Mouse (Mus musculus) heart, embryonic 14.5 days (tissue): ENCODE measurements around the gene Btnl2. TPM values are rescaled to one million over a fixed set of nuclear protein-coding genes. Genes with fewer than 3 reads are reported as not detected.
A peak's percentile ranks its signal among the peaks of the same experiment; 100 is the strongest.

Experiments
- ATAC-seq: fragments of 200-750 bp; cut with Nextera tagmentation; 2 replicates; pipeline ENCODE4 v1.8.0; 2017; ENCODE audit warnings: low read depth, moderate TSS enrichment; ENCODE audit not compliant: insufficient number of reproducible peaks, insufficient read depth, low FRiP score
- H3K27ac ChIP-seq, 2 experiments: fragments of 200-500 bp in 1 of 2; fragments of 300-500 bp in 1 of 2; sonication (generic) in 1 of 2; replicated peaks in 1 of 2; 2 replicates each; pipeline ENCODE4 v1.5.1; 2012 to 2014; ENCODE audit warnings: low read depth in 2 of 2, low read length in 2 of 2, control low read depth in 1 of 2, mild to moderate bottlenecking in 1 of 2, mixed read lengths in 1 of 2; ENCODE audit not compliant: control insufficient read depth in 1 of 2, insufficient read depth in 1 of 2
- H3K27me3 ChIP-seq: fragments of 300-500 bp; sonication (generic); 2 replicates; pipeline ENCODE4 v1.6.1; 2014; ENCODE audit warnings: mild to moderate bottlenecking, low read length, control low read depth; ENCODE audit not compliant: control insufficient read depth, insufficient read depth
- H3K36me3 ChIP-seq: fragments of 300-500 bp; sonication (generic); 2 replicates; pipeline ENCODE4 v1.6.1; 2014; ENCODE audit warnings: mild to moderate bottlenecking, control low read depth, low read length, mixed read lengths; ENCODE audit not compliant: control insufficient read depth, insufficient read depth
- H3K4me1 ChIP-seq, 2 experiments: fragments of 200-500 bp in 1 of 2; fragments of 300-500 bp in 1 of 2; sonication (generic) in 1 of 2; 2 replicates each; pipeline ENCODE4 v1.6.1; 2012 to 2014; ENCODE audit warnings: low read length in 2 of 2, control low read depth in 1 of 2, mixed read lengths in 1 of 2; ENCODE audit not compliant: control insufficient read depth in 2 of 2, insufficient read depth in 2 of 2
- H3K4me2 ChIP-seq: fragments of 300-500 bp; sonication (generic); 2 replicates; pipeline ENCODE4 v1.6.1; 2014; ENCODE audit warnings: mild to moderate bottlenecking, low read length
- H3K4me3 ChIP-seq, 2 experiments: fragments of 200-500 bp in 1 of 2; fragments of 300-500 bp in 1 of 2; sonication (generic) in 1 of 2; 2 replicates each; pipeline ENCODE4 v1.5.1; 2012 to 2014; ENCODE audit warnings: low read length in 2 of 2, mild to moderate bottlenecking in 2 of 2, control low read depth in 1 of 2, low read depth in 1 of 2, moderate library complexity in 1 of 2; ENCODE audit not compliant: control insufficient read depth in 1 of 2, insufficient read depth in 1 of 2
- H3K9ac ChIP-seq: fragments of 300-500 bp; sonication (generic); 2 replicates; pipeline ENCODE4 v1.6.1; 2014; ENCODE audit warnings: mild to moderate bottlenecking, low read length
- H3K9me3 ChIP-seq: fragments of 300-500 bp; sonication (generic); 2 replicates; pipeline ENCODE4 v1.6.1; 2016; ENCODE audit warnings: low read length, control low read depth; ENCODE audit not compliant: control insufficient read depth
- WGBS: fragments of 180-500 bp; shearing (Covaris S2); extraction: QIAGEN DNeasy Blood & Tissue Kit; methylation state at CpG from one replicate; pipeline ENCODE4 v1.1.7; 2014; 5-methylcytosine and 5-hydroxymethylcytosine counted together
- polyA plus RNA-seq: library from polyadenylated mRNA; unstranded; fragments of >200 nt; fragmentation: Nextera tagmentation; extraction: Ambion mirVana; gene quantifications from 2 replicates; pipeline ENCODE4 v1.2.1, GENCODE M21; 2014

Btnl2 gene
- polyA plus RNA-seq, 1 experiment from 2014 or later = not detected

GRCm38 (mm10) chr17:34384699-34385098 is 30.1 kb downstream of the Btnl2 start:
- no peak for ATAC-seq
- Histone ChIP-seq H3K27me3 (no peaks in the 10 kb centered on the region), H3K9ac (no peak overlapping the region), H3K36me3 (no peaks in the 10 kb centered on the region), H3K27ac (no peak overlapping the region), H3K9me3 (no peaks in the 10 kb centered on the region), H3K4me1 (no peaks in the 10 kb centered on the region), H3K4me2 (no peak overlapping the region), H3K4me3 (no peak overlapping the region)
- WGBS = 58% methylated on average over 3 of the region's 3 CpGs

DNA sequence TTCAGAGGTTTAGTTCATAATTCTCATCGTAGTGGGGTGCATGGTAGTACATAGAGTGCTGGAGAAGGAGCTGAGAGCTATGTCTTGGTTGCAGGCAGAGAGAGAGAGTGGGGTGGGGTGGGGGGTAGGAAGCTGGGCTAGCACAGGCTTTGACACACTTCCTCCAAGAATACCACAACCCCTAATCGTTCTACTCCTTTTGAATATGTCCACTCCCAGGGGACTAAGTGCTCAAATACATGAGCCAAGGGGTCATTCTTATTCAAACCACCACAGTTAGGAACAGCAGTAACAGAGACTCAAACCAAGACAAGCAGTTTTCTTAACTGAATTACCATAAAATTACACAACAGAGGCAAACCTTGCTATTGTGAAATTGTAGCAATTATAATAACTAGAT is 32.0 kb downstream of the Btnl2 start:
- Histone ChIP-seq H3K27ac (no peak overlapping the region), H3K4me2 (no peak overlapping the region), H3K4me1 (no peaks in the 10 kb centered on the region), H3K4me3 (no peak overlapping the region), H3K36me3 (no peaks in the 10 kb centered on the region), H3K27me3 (no peaks in the 10 kb centered on the region), H3K9me3 (no peaks in the 10 kb centered on the region), H3K9ac (no peak overlapping the region)
- WGBS = 68% methylated on average over 2 of the region's 2 CpGs
- ATAC-seq = no peak

DNA sequence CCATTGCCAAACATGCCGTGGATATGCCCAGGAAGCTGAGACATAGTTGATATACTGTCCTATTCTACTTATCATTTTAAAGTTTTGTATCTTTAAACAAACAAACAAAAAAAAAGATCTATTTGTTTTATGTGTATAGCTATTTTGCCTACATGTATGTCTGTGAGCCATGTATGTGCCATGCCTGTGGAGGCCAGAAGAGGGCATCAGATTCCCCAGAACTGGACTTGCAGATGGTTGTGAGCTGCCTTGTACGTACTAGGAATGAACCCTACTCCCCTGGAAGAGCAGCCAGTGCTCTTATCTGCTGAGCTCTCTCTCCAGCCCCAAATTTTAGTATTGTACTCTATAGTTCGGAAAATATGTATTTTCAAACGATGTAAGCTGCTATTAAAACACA is 33.9 kb downstream of the Btnl2 start:
- no peak overlapping the region for H3K4me2 ChIP-seq
- WGBS = 25% methylated on average over 4 of the region's 4 CpGs
- no peaks in the 10 kb centered on the region for H3K9me3 ChIP-seq
- no peaks in the 10 kb centered on the region for H3K4me1 ChIP-seq
- no peak overlapping the region for H3K9ac ChIP-seq
- no peak for ATAC-seq
- H3K4me3 ChIP-seq = no peak overlapping the region
- no peaks in the 10 kb centered on the region for H3K36me3 ChIP-seq
- no peak overlapping the region for H3K27ac ChIP-seq
- no peaks in the 10 kb centered on the region for H3K27me3 ChIP-seq

GRCm38 (mm10) chr17:34391507-34391906 is 36.9 kb downstream of the Btnl2 start:
- 61% methylated on average over 7 of the region's 7 CpGs for WGBS
- Histone ChIP-seq H3K4me2 (no peak overlapping the region), H3K4me1 (no peaks in the 10 kb centered on the region), H3K27ac (no peak overlapping the region), H3K27me3 (no peaks in the 10 kb centered on the region), H3K4me3 (no peak overlapping the region), H3K36me3 (no peaks in the 10 kb centered on the region), H3K9ac (no peak overlapping the region), H3K9me3 (no peaks in the 10 kb centered on the region)
- ATAC-seq = no peak

DNA sequence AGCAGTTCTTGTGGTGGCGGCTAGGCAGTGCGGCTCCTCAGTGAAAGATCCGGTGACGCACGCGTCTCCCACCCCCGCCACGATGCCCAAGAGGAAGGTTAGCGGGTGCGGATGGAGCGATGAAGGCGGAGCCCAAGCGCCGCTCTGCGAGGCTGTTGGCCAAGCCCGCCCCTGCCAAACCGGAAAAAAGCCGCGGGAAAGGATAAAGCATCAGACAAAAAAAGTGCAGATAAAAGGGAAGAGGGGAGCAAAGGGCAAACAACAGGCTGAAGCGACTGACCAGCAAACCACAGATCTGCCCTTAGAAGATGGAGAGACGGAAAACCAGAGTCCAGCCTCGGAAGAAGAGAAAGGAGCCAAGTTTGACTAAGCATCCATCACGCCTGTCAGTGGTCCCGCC is 37.7 kb downstream of the Btnl2 start:
- Histone ChIP-seq H3K27ac (no peak overlapping the region), H3K4me1 (no peaks in the 10 kb centered on the region), H3K9me3 (no peaks in the 10 kb centered on the region), H3K36me3 (no peaks in the 10 kb centered on the region), H3K4me2 (peak overlapping the region; percentile 66), H3K27me3 (no peaks in the 10 kb centered on the region), H3K4me3 (peak overlapping the region; percentile 34 to 36), H3K9ac (0 out of 2 replicates have a peak overlapping the region, but pooled peaks have one; percentile 11)
- 0 out of 2 replicates have a peak, but pooled peaks have one; percentile 59 for ATAC-seq
- 5% methylated on average over 24 of the region's 24 CpGs for WGBS

- Histone ChIP-seq H3K27me3 (peaks cover 5% of the 10 kb centered on the region), H3K9me3 (no peaks in the 10 kb centered on the region), H3K4me3 (no peak overlapping the region), H3K4me1 (no peaks in the 10 kb centered on the region), H3K27ac (no peak overlapping the region), H3K36me3 (no peaks in the 10 kb centered on the region), H3K4me2 (no peak overlapping the region), H3K9ac (no peak overlapping the region)
- no peak for ATAC-seq
- WGBS = 64% methylated on average over 5 of the region's 5 CpGs
Measured at GRCm38 (mm10) chr17:34397357-34397756, 42.7 kb downstream of the Btnl2 start.

GRCm38 (mm10) chr17:34398058-34398710 is 43.6 kb downstream of the Btnl2 start:
- Histone ChIP-seq H3K27me3 (peaks cover 5% of the 10 kb centered on the region), H3K36me3 (no peaks in the 10 kb centered on the region), H3K9me3 (no peaks in the 10 kb centered on the region), H3K4me2 (peak overlapping the region; percentile 88), H3K9ac (no peak overlapping the region), H3K4me3 (peak overlapping the region in 1 of 2 experiments; percentile 47; a peak in 3 of 4 replicates), H3K27ac (no peak overlapping the region), H3K4me1 (no peaks in the 10 kb centered on the region)
- WGBS = 13% methylated on average over 9 of the region's 9 CpGs
- ATAC-seq = no peak
